Mouse (Mus musculus) C2C12 (cell line): ENCODE results near the gene Tas2r143.

ENCODE experiments used
- CTCF ChIP-seq: IDR thresholded peaks from one replicate; pipeline ENCODE4 v1.5.1; 2011; ENCODE audit not compliant: control insufficient read depth, insufficient read depth, insufficient read length
- FOSL1 ChIP-seq: IDR thresholded peaks from one replicate; pipeline ENCODE4 v1.8.0; 2011; ENCODE audit warnings: mild to moderate bottlenecking, low read length; ENCODE audit not compliant: poor library complexity, insufficient read depth, severe bottlenecking
- MAX ChIP-seq: IDR thresholded peaks from one replicate; pipeline ENCODE4 v1.6.1; 2011; ENCODE audit warnings: mild to moderate bottlenecking, control low read depth
- MYOD1 ChIP-seq: IDR thresholded peaks from one replicate; pipeline ENCODE4 v1.6.1; 2011; ENCODE audit warnings: low read depth; ENCODE audit not compliant: control insufficient read depth, insufficient read length
- MYOG ChIP-seq: IDR thresholded peaks from one replicate; pipeline ENCODE4 v1.6.1; 2011; ENCODE audit not compliant: control insufficient read depth, insufficient read length; ENCODE audit errors: extremely low read depth
- USF1 ChIP-seq: IDR thresholded peaks from one replicate; pipeline ENCODE4 v1.6.1; 2011; ENCODE audit warnings: low read depth, mild to moderate bottlenecking, control low read depth, moderate library complexity

- TF ChIP-seq CTCF (peak; percentile 19), MYOD1 (no peak), USF1 (no peak), MAX (no peak), MYOG (no peak), FOSL1 (no peak)
These were observed 19.5 kb upstream of the Tas2r143 start for GRCm38 (mm10) chr6:42380416-42381144.
